Mouse (Mus musculus): ENCODE measurements around the gene Tcte3. TPM values are rescaled to one million over a fixed set of nuclear protein-coding genes. Genes with fewer than 3 reads are reported as not detected.
A peak's percentile ranks its signal among the peaks of the same experiment; 100 is the strongest.
"Not testable (repeated sequence)": the region's sequence is repeated elsewhere in the genome, so short reads cannot be mapped to it uniquely, and the experiment has no call there.

Gene Tcte3
- polyA plus RNA-seq, 1 experiment from 2014 or later = 3.9 TPM

GRCm38 (mm10) chr17:15021503-15022220 is 19.6 kb downstream of the Tcte3 start:
- H3K4me2 ChIP-seq; H3K27ac ChIP-seq (ENCODE audit: low read depth, low read length): not testable (repeated sequence)
- 85% methylated on average over 3 of the region's 3 CpGs for WGBS

GRCm38 (mm10) chr17:15009706-15010413 is 31.4 kb downstream of the Tcte3 start, which contains the start of gene Gm3435:
TSS of gene Gm3435 (plus strand) at chr17:15010176.
- not testable (repeated sequence) for H3K36me3 ChIP-seq (ENCODE audit: control insufficient read depth, insufficient read depth, low read length); H3K9me3 ChIP-seq (ENCODE audit: control insufficient read depth, low read length); H3K4me3 ChIP-seq (ENCODE audit: low read depth, low read length); H3K4me2 ChIP-seq; H3K27me3 ChIP-seq (replicated peaks; ENCODE audit: control insufficient read depth, insufficient read depth, low read length); H3K27ac ChIP-seq (ENCODE audit: low read depth, low read length); H3K9ac ChIP-seq (ENCODE audit: low read depth, low read length); DNase-seq (ENCODE audit: low spot score); H3K4me1 ChIP-seq (replicated peaks; ENCODE audit: control insufficient read depth, insufficient read depth, low read length)
- ATAC-seq (replicated peaks; ENCODE audit: low FRiP score) = peak; percentile 94
- WGBS = no CpG with 5 or more reads among the region's 60 CpGs

More at GRCm38 (mm10) chr17:15021503-15022220, 19.6 kb downstream of the Tcte3 start:
- H3K4me1 ChIP-seq (replicated peaks; ENCODE audit: control insufficient read depth, insufficient read depth, low read length); H3K9me3 ChIP-seq (ENCODE audit: control insufficient read depth, low read length); H3K9ac ChIP-seq (ENCODE audit: low read depth, low read length); H3K27me3 ChIP-seq (replicated peaks; ENCODE audit: control insufficient read depth, insufficient read depth, low read length); H3K4me3 ChIP-seq (ENCODE audit: low read depth, low read length); ATAC-seq (replicated peaks; ENCODE audit: low FRiP score); H3K36me3 ChIP-seq (ENCODE audit: control insufficient read depth, insufficient read depth, low read length): not testable (repeated sequence)
- DNase-seq (ENCODE audit: low spot score) = peak; percentile 28

- not testable (repeated sequence) for DNase-seq (ENCODE audit: low spot score); H3K4me1 ChIP-seq (replicated peaks; ENCODE audit: control insufficient read depth, insufficient read depth, low read length); H3K27ac ChIP-seq (ENCODE audit: low read depth, low read length); H3K9me3 ChIP-seq (ENCODE audit: control insufficient read depth, low read length); H3K4me3 ChIP-seq (ENCODE audit: low read depth, low read length); H3K27me3 ChIP-seq (replicated peaks; ENCODE audit: control insufficient read depth, insufficient read depth, low read length); H3K4me2 ChIP-seq; H3K9ac ChIP-seq (ENCODE audit: low read depth, low read length); H3K36me3 ChIP-seq (ENCODE audit: control insufficient read depth, insufficient read depth, low read length)
- no CpG with 5 or more reads among the region's 3 CpGs for WGBS
- ATAC-seq (replicated peaks; ENCODE audit: low FRiP score) = peak; percentile 55
Observed at GRCm38 (mm10) chr17:15009088-15009487, 32.2 kb downstream of the Tcte3 start.

DNA sequence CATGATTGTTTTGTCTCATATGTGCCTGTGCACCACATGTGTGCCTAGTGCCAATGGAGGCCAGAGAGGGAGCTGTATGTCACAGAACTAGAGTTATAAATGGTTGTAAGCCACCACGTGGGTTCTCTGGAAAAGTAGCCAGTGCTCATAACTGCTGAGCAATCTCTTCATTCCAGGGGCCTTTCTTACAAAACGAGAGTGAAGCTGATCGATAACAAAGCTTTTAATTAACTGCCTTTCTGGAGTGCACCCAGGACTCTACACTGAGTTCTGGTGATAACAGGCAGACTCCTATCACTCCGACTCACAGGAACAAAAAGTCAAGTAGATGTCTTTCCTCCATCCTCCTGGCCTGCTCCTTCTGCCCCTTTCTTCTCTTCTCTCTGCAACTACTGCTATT is 41.2 kb downstream of the Tcte3 start:
- not testable (repeated sequence) for H3K4me1 ChIP-seq (replicated peaks; ENCODE audit: control insufficient read depth, insufficient read depth, low read length); H3K9ac ChIP-seq (ENCODE audit: low read depth, low read length); H3K4me3 ChIP-seq (ENCODE audit: low read depth, low read length); H3K4me2 ChIP-seq; DNase-seq (ENCODE audit: low spot score); H3K27ac ChIP-seq (ENCODE audit: low read depth, low read length); H3K9me3 ChIP-seq (ENCODE audit: control insufficient read depth, low read length); H3K36me3 ChIP-seq (ENCODE audit: control insufficient read depth, insufficient read depth, low read length); H3K27me3 ChIP-seq (replicated peaks; ENCODE audit: control insufficient read depth, insufficient read depth, low read length)
- peak; percentile 83 for ATAC-seq (replicated peaks; ENCODE audit: low FRiP score)
- WGBS = no CpG with 5 or more reads among the region's 4 CpGs

DNA sequence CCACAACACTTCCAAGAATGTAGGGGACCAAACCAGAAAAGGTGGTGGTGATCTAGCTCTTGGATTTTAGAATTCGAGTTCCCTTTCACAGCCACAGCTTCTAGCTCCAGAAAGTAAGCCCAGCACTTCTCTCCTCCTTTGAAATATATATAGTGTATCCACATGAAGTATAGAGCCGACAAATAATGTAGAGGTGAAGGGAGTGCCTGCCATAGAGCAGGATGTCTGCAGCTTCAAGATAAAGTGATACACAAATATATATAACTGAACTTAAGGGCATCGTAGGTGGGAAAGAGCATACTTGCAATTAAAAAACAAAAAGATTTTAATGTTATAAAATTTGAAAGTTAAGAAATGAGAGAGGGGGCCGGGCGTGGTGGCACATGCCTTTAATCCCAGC is 47.1 kb downstream of the Tcte3 start:
- not testable (repeated sequence) for ATAC-seq (replicated peaks; ENCODE audit: low FRiP score)
- no CpG with 5 or more reads among the region's 5 CpGs for WGBS

DNA sequence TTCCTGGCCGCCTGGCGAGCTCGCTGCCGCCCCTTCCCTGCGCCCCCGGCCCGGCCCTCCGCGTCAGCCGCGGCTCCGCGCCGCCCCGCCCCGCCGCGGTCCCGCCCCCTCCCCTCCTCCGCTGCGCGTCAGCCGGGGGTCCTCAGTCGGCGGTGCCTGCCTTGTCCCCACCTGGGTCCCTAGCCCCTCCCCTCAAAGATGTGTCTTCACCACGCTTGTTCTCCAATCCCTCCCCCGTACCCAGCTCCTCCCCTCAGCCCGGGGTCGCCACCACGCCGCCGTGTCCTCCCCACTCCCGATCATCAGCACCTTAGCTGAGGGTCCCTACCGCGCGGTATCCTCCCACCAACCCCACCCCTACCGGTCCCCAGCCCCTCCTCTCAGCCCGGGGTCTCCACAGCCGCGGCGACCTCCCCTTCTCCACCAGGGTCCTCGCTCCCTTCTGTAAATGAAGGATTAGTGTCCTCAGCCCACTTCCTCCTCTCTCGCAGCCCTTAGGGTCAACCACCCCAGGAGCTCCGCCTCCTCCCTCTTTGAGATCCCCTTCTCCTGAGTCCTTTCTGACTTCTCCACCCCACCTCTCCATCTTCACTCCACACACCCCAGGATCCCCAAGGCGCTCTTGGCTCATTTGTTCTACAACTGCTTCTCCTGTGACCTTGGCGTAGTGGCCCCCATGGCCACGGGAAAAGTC is 48.0 kb downstream of the Tcte3 start:
- no CpG with 5 or more reads among the region's 47 CpGs for WGBS

More for the DNA sequence above, 47.1 kb downstream of the Tcte3 start:
- H3K27ac ChIP-seq (ENCODE audit: low read depth, low read length); H3K4me3 ChIP-seq (ENCODE audit: low read depth, low read length); H3K4me2 ChIP-seq; H3K9me3 ChIP-seq (ENCODE audit: control insufficient read depth, low read length); DNase-seq (ENCODE audit: low spot score); H3K4me1 ChIP-seq (replicated peaks; ENCODE audit: control insufficient read depth, insufficient read depth, low read length); H3K9ac ChIP-seq (ENCODE audit: low read depth, low read length); H3K36me3 ChIP-seq (ENCODE audit: control insufficient read depth, insufficient read depth, low read length); H3K27me3 ChIP-seq (replicated peaks; ENCODE audit: control insufficient read depth, insufficient read depth, low read length): not testable (repeated sequence)

DNA sequence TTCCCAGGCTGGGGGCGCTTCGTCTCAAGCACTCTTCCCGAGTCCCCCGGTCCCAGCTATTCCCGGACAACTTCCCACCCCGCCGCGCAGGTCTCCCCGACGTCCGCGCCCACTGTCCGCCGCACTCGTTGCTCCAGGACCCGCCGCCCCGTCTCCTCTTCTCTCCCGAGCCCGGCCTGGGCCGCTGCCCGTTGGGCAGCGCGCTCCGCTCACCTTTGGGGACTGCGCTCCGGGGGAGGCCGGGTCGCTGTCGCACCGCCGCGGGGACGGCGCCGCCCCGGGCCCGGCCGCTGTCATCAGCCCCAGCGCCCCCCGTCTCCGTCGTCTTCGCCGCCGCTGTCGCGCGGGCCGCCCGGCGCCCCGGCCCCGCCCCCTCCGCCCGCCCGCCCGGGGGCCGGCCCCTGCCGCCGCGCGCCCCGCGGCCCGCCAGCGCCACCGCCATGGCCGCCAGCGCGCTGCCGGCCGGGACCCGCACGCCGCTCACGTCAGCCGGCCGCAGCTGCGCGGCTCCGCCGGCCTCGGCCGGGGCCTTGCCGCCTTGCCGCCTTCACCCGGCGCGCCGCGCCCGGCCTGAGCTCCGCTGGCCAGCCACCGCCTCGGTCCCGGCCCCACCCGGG is 48.7 kb downstream of the Tcte3 start:
- not testable (repeated sequence) for H3K27ac ChIP-seq (ENCODE audit: low read depth, low read length); H3K9me3 ChIP-seq (ENCODE audit: control insufficient read depth, low read length); H3K9ac ChIP-seq (ENCODE audit: low read depth, low read length); H3K27me3 ChIP-seq (replicated peaks; ENCODE audit: control insufficient read depth, insufficient read depth, low read length); H3K36me3 ChIP-seq (ENCODE audit: control insufficient read depth, insufficient read depth, low read length); H3K4me1 ChIP-seq (replicated peaks; ENCODE audit: control insufficient read depth, insufficient read depth, low read length); H3K4me3 ChIP-seq (ENCODE audit: low read depth, low read length); H3K4me2 ChIP-seq; DNase-seq (ENCODE audit: low spot score)
- peak; percentile 72 for ATAC-seq (replicated peaks; ENCODE audit: low FRiP score)
- WGBS = no CpG with 5 or more reads among the region's 98 CpGs

More for the DNA sequence above, 48.0 kb downstream of the Tcte3 start:
- H3K4me2 ChIP-seq; H3K27ac ChIP-seq (ENCODE audit: low read depth, low read length); DNase-seq (ENCODE audit: low spot score); H3K4me3 ChIP-seq (ENCODE audit: low read depth, low read length); H3K36me3 ChIP-seq (ENCODE audit: control insufficient read depth, insufficient read depth, low read length); H3K27me3 ChIP-seq (replicated peaks; ENCODE audit: control insufficient read depth, insufficient read depth, low read length); H3K9ac ChIP-seq (ENCODE audit: low read depth, low read length); H3K9me3 ChIP-seq (ENCODE audit: control insufficient read depth, low read length); H3K4me1 ChIP-seq (replicated peaks; ENCODE audit: control insufficient read depth, insufficient read depth, low read length): not testable (repeated sequence)
- peak; percentile 73 for ATAC-seq (replicated peaks; ENCODE audit: low FRiP score)

- ATAC-seq (replicated peaks; ENCODE audit: low FRiP score); DNase-seq (ENCODE audit: low spot score); H3K9me3 ChIP-seq (ENCODE audit: control insufficient read depth, low read length); H3K4me2 ChIP-seq; H3K36me3 ChIP-seq (ENCODE audit: control insufficient read depth, insufficient read depth, low read length); H3K27me3 ChIP-seq (replicated peaks; ENCODE audit: control insufficient read depth, insufficient read depth, low read length); H3K9ac ChIP-seq (ENCODE audit: low read depth, low read length); H3K27ac ChIP-seq (ENCODE audit: low read depth, low read length); H3K4me3 ChIP-seq (ENCODE audit: low read depth, low read length); H3K4me1 ChIP-seq (replicated peaks; ENCODE audit: control insufficient read depth, insufficient read depth, low read length): not testable (repeated sequence)
- WGBS = 82% methylated on average over 4 of the region's 5 CpGs
Observed at GRCm38 (mm10) chr17:14990116-14990702, 51.1 kb downstream of the Tcte3 start.

All from liver, embryonic 11.5 days (tissue).